Mouse (Mus musculus): Measurements from ENCODE around the gene Dap. TPM values are rescaled to one million over a fixed set of nuclear protein-coding genes. Genes with fewer than 3 reads are reported as not detected.

The Dap gene
- polyA plus RNA-seq, 1 experiment from 2014 or later = 124 TPM

GRCm38 (mm10) chr15:31244696-31245445 lies 20.8 kb downstream of the Dap start:
- no peak for TF ChIP-seq CTCF (IDR thresholded peaks at IDR 0.05; ENCODE audit: low read depth)
- Histone ChIP-seq H3K27ac (ENCODE audit: low read depth, low read length) (no peak overlapping the region), H3K9ac (ENCODE audit: low read depth, low read length) (no peak overlapping the region), H3K4me3 (ENCODE audit: low read depth, low read length) (no peak overlapping the region), H3K36me3 (ENCODE audit: control insufficient read depth, insufficient read depth) (peaks cover 17% of the 10 kb centered on the region; the same call in 1 of the 2 replicates), H3K27me3 (replicated peaks; ENCODE audit: control insufficient read depth, insufficient read depth, low read length) (no peaks in the 10 kb centered on the region), H3K4me2 (replicated peaks; ENCODE audit: low read depth) (no peak overlapping the region), H3K4me1 (replicated peaks; ENCODE audit: control insufficient read depth, insufficient read depth, low read length) (no peaks in the 10 kb centered on the region), H3K9me3 (ENCODE audit: control insufficient read depth) (no peaks in the 10 kb centered on the region)
- 88% methylated on average over 17 of the region's 17 CpGs for WGBS
- no peak for ATAC-seq

- TF ChIP-seq CTCF (IDR thresholded peaks at IDR 0.05; ENCODE audit: low read depth) = no peak
- WGBS = 53% methylated on average over 9 of the region's 9 CpGs
- ATAC-seq = no peak
These were observed 21.8 kb downstream of the Dap start for GRCm38 (mm10) chr15:31245934-31246333.

GRCm38 (mm10) chr15:31247035-31247434 lies 22.9 kb downstream of the Dap start:
- ATAC-seq = no peak
- H3K27ac ChIP-seq (ENCODE audit: low read depth, low read length) = no peak overlapping the region
- H3K9ac ChIP-seq (ENCODE audit: low read depth, low read length) = no peak overlapping the region
- no peak overlapping the region for H3K4me2 ChIP-seq (replicated peaks; ENCODE audit: low read depth)
- H3K4me1 ChIP-seq (replicated peaks; ENCODE audit: control insufficient read depth, insufficient read depth, low read length) = no peaks in the 10 kb centered on the region
- H3K27me3 ChIP-seq (replicated peaks; ENCODE audit: control insufficient read depth, insufficient read depth, low read length) = no peaks in the 10 kb centered on the region
- H3K4me3 ChIP-seq (ENCODE audit: low read depth, low read length) = no peak overlapping the region
- no peaks in the 10 kb centered on the region for H3K9me3 ChIP-seq (ENCODE audit: control insufficient read depth)
- no peak for TF ChIP-seq CTCF (IDR thresholded peaks at IDR 0.05; ENCODE audit: low read depth)
- 70% methylated on average over 9 of the region's 9 CpGs for WGBS
- peaks cover 7% of the 10 kb centered on the region; the same call in 1 of the 2 replicates for H3K36me3 ChIP-seq (ENCODE audit: control insufficient read depth, insufficient read depth)

More at GRCm38 (mm10) chr15:31245934-31246333, 21.8 kb downstream of the Dap start:
- Histone ChIP-seq H3K4me1 (replicated peaks; ENCODE audit: control insufficient read depth, insufficient read depth, low read length) (no peaks in the 10 kb centered on the region), H3K27ac (ENCODE audit: low read depth, low read length) (no peak overlapping the region), H3K36me3 (ENCODE audit: control insufficient read depth, insufficient read depth) (peaks cover 11% of the 10 kb centered on the region; the same call in 1 of the 2 replicates), H3K9me3 (ENCODE audit: control insufficient read depth) (no peaks in the 10 kb centered on the region), H3K27me3 (replicated peaks; ENCODE audit: control insufficient read depth, insufficient read depth, low read length) (no peaks in the 10 kb centered on the region), H3K4me2 (replicated peaks; ENCODE audit: low read depth) (no peak overlapping the region), H3K9ac (ENCODE audit: low read depth, low read length) (no peak overlapping the region), H3K4me3 (ENCODE audit: low read depth, low read length) (no peak overlapping the region)

- H3K9me3 ChIP-seq (ENCODE audit: control insufficient read depth) = no peaks in the 10 kb centered on the region
- H3K36me3 ChIP-seq (ENCODE audit: control insufficient read depth, insufficient read depth) = no peaks in the 10 kb centered on the region
- ATAC-seq = no peak
- WGBS = 76% methylated on average over 7 of the region's 7 CpGs
- no peaks in the 10 kb centered on the region for H3K27me3 ChIP-seq (replicated peaks; ENCODE audit: control insufficient read depth, insufficient read depth, low read length)
- no peak overlapping the region for H3K4me3 ChIP-seq (ENCODE audit: low read depth, low read length)
- H3K9ac ChIP-seq (ENCODE audit: low read depth, low read length) = no peak overlapping the region
- TF ChIP-seq CTCF (IDR thresholded peaks at IDR 0.05; ENCODE audit: low read depth) = no peak
- H3K27ac ChIP-seq (ENCODE audit: low read depth, low read length) = no peak overlapping the region
- no peak overlapping the region for H3K4me2 ChIP-seq (replicated peaks; ENCODE audit: low read depth)
- H3K4me1 ChIP-seq (replicated peaks; ENCODE audit: control insufficient read depth, insufficient read depth, low read length) = no peaks in the 10 kb centered on the region
These were observed 24.8 kb downstream of the Dap start for GRCm38 (mm10) chr15:31248882-31249281.

- H3K27me3 ChIP-seq (replicated peaks; ENCODE audit: control insufficient read depth, insufficient read depth, low read length) = no peaks in the 10 kb centered on the region
- no peak for TF ChIP-seq CTCF (IDR thresholded peaks at IDR 0.05; ENCODE audit: low read depth)
- H3K9ac ChIP-seq (ENCODE audit: low read depth, low read length) = no peak overlapping the region
- H3K36me3 ChIP-seq (ENCODE audit: control insufficient read depth, insufficient read depth) = no peaks in the 10 kb centered on the region
- no peaks in the 10 kb centered on the region for H3K9me3 ChIP-seq (ENCODE audit: control insufficient read depth)
- H3K4me3 ChIP-seq (ENCODE audit: low read depth, low read length) = no peak overlapping the region
- ATAC-seq = no peak
- no peak overlapping the region for H3K27ac ChIP-seq (ENCODE audit: low read depth, low read length)
- WGBS = 62% methylated on average over 2 of the region's 2 CpGs
- no peak overlapping the region for H3K4me2 ChIP-seq (replicated peaks; ENCODE audit: low read depth)
- H3K4me1 ChIP-seq (replicated peaks; ENCODE audit: control insufficient read depth, insufficient read depth, low read length) = no peaks in the 10 kb centered on the region
These were observed 25.9 kb downstream of the Dap start for GRCm38 (mm10) chr15:31250027-31250426.

- no peaks in the 10 kb centered on the region for H3K4me1 ChIP-seq (replicated peaks; ENCODE audit: control insufficient read depth, insufficient read depth, low read length)
- no peaks in the 10 kb centered on the region for H3K36me3 ChIP-seq (ENCODE audit: control insufficient read depth, insufficient read depth)
- H3K27ac ChIP-seq (ENCODE audit: low read depth, low read length) = no peak overlapping the region
- no peak overlapping the region for H3K9ac ChIP-seq (ENCODE audit: low read depth, low read length)
- H3K9me3 ChIP-seq (ENCODE audit: control insufficient read depth) = no peaks in the 10 kb centered on the region
- no peak overlapping the region for H3K4me2 ChIP-seq (replicated peaks; ENCODE audit: low read depth)
- WGBS = 90% methylated on average over 3 of the region's 3 CpGs
- no peaks in the 10 kb centered on the region for H3K27me3 ChIP-seq (replicated peaks; ENCODE audit: control insufficient read depth, insufficient read depth, low read length)
- no peak for ATAC-seq
- no peak for TF ChIP-seq CTCF (IDR thresholded peaks at IDR 0.05; ENCODE audit: low read depth)
- H3K4me3 ChIP-seq (ENCODE audit: low read depth, low read length) = no peak overlapping the region
These were observed 26.6 kb downstream of the Dap start for GRCm38 (mm10) chr15:31250676-31251075.
